Mouse (Mus musculus): ENCODE measurements around the gene Pak2. TPM values are rescaled to one million over a fixed set of nuclear protein-coding genes. Genes with fewer than 3 reads are reported as not detected.
"Not testable (repeated sequence)": the region's sequence is repeated elsewhere in the genome, so short reads cannot be mapped to it uniquely, and the experiment has no call there.

Gene Pak2
- total RNA-seq, 1 experiment from 2014 or later = 57.0 TPM

DNA sequence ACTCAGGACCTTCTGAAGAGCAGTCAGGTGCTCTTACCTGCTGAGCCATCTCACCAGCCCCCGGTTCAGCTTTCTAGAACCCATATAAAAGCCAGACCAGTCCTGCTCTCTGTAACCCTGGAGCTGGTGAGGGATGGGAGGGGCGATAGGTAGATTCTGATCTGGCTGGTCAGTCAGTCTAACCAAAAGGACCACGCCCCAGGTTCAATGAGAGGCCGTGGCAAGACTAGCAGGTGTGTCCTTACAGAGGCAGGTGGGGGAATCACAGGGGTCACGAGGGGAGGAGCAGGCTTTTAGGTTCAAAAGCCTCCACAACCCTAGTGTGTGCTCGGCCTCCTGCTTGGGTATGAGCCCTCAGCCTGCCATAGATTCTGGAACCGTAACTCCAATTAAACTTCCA is 12.3 kb upstream of the Pak2 start:
- no peak for DNase-seq

GRCm38 (mm10) chr16:32087629-32088443 is 8.7 kb upstream of the Pak2 start:
- DNase-seq = no peak

- DNase-seq = no peak
Observed at GRCm38 (mm10) chr16:32078408-32078990, 643 bp downstream of the Pak2 start.

DNA sequence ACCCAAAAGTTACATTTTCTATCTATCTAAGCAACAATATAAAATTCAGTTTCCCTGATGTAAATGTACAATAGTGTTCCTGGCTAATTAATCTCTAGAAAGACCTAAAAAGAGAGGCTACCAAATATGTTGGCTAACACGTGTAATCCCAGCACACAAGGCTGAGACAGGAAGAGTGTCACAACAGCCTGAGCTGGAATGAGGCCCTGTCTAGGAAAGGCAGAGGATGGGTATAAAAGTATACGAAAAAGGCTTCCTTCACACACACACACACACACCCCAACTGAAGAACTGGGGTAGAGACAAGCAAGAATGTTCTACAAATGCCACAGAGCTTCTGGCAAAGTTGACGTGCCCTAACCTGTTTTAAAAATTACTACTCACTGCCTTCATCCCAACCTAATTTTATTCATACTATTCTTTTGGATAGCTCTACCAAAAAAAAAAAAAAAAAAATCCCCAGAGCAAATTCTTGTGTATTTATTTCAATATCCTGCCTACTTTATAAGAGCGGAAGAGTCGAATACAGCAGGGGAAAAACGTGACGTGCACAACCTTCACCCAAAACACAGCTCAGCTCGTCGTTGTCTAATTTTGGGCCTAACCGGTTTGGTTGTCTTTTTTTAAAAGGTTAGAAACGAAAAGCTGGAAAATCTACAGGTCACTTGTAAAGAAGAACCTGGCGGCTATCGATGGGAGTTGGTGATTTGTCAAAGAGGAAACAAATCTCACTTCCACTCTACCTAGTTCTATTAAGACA is 1.3 kb downstream of the Pak2 start:
- no peak for DNase-seq

- DNase-seq = no peak
Observed at GRCm38 (mm10) chr16:32076406-32076805, 2.7 kb downstream of the Pak2 start.

- no peak for DNase-seq
Observed at GRCm38 (mm10) chr16:32075762-32076161, 3.4 kb downstream of the Pak2 start.

DNA sequence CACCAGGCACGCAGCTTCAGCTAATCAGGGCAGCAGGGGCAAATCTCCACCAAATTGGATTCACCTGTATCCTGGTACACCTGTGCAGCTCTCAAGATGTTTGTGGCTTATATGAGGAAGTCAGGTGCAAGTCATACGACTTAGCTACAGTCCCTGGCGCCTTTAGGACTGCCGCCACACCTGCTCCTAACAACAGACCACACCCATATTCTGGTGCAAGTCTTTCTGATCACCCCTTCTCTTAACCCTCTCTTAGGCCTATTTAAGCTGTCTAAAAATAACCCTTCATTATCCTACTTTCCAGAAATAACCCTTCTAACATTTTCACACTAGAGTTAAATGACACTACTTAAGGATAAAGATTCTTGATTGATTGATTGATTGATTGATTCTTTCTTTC is 9.1 kb downstream of the Pak2 start:
- not testable (repeated sequence) for DNase-seq

GRCm38 (mm10) chr16:32068389-32069300 is 10.5 kb downstream of the Pak2 start:
- DNase-seq = no peak

DNA sequence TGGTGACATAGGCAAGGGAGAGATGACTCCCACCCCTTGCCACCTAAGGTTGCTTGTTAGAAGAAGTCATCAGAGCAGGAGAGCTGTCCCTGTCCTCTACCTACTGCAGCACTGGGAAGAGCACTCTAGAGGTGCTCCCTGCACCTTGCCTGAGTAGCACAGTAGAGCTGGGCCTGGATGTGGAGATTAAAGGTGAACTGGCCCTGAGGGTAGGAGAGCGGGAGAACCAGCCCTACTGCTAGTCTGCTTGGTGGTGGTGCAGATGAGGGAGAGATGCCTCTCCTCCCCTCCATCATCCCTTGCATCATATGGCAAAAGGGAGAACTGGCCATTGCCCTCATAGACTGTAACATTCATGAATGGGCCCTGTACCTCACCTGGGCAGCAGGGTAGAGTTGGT is 12.2 kb downstream of the Pak2 start:
- no peak for DNase-seq

GRCm38 (mm10) chr16:32063900-32064299 is 15.2 kb downstream of the Pak2 start:
- no peak for DNase-seq

- DNase-seq = no peak
Observed at GRCm38 (mm10) chr16:32062226-32062625, 16.9 kb downstream of the Pak2 start.

- no peak for DNase-seq
Observed at GRCm38 (mm10) chr16:32059840-32060523, 19.2 kb downstream of the Pak2 start.

- no peak for DNase-seq
Observed at GRCm38 (mm10) chr16:32058817-32059216, 20.3 kb downstream of the Pak2 start.

DNA sequence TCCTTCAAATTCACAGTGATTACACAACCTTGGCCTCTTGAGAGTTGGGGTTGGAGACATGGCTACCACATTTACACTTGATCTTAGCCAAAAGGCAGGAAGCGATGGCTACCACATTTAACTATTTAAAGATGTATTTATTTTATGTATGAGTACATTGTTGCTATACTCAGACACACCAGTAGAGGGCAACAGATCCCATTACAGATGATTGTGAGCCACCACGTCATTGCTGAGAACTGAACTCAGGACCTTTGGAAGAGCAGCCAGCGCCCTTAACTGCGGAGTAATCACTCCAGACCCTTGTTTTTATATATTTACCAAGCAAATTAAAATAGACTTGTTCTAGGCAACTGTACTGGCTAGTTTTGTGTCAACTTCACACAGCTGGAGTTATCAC is 36.8 kb downstream of the Pak2 start:
- DNase-seq = no peak

DNA sequence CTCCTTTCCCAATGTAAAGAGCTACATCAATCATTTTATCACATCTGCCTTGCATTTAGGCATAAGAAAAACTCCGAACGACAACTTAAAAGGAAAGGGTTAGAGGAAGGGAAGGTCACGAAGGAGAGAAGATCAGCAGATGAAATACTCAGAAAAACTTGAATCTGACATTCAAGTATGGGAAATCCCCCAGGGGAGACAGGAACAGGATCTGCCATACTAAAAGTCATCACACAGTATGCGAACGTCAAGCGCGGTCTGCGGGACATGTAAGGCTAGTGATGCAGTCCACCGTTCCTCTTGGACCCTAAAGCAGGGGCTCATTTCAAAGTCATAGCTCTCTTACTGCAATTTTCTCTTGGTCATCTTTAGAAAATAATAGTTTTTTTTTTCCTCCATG is 59.5 kb downstream of the Pak2 start:
- no peak for DNase-seq

DNA sequence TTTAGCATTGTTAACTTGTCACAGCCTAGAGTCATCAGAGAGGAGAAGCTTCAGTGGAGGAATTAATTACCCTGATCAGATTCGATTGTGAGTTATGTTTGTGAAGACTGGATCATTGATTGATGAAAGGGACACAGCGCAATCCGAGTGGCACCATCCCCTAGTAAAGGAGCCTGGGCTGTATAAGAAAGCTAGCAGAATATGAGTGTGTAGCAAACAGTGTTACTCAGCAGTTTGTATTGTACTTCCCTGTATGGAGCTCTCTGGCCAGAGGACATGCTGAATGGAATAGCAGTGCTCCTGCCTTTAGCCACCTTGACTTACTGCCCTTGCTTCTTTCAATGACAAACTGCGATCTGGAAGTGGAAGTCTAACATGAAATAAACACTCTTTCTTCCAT is 68.8 kb downstream of the Pak2 start:
- no peak for DNase-seq

- peak; percentile 10 for DNase-seq
Observed at GRCm38 (mm10) chr16:32009913-32010312, 69.2 kb downstream of the Pak2 start.

GRCm38 (mm10) chr16:32008529-32009293 is 70.4 kb downstream of the Pak2 start:
- DNase-seq = no peak

GRCm38 (mm10) chr16:32004731-32005130 is 74.4 kb downstream of the Pak2 start:
- no peak for DNase-seq
